Mouse (Mus musculus) naive thymus-derived CD4-positive, alpha-beta T cell, adult 2 months (primary cell): ENCODE measurements at regions not wholly inside any gene's neighbourhood (a gene's known extent, or its start where the extent isn't known, plus 50 kb on each side); places are given as distances from the start of the nearest gene placed in this dataset.
"Not testable (repeated sequence)": the region's sequence is repeated elsewhere in the genome, so short reads cannot be mapped to it uniquely, and the experiment has no call there.

Experiments
- DNase-seq: peaks from one replicate; pipeline ENCODE4 v3.0.0-alpha.2; 2011; ENCODE audit warnings: low read depth

GRCm38 (mm10) chr13:107831221-107831681 is 213.0 kb upstream of the Smim15 start:
- peak; percentile 92 for DNase-seq

DNA sequence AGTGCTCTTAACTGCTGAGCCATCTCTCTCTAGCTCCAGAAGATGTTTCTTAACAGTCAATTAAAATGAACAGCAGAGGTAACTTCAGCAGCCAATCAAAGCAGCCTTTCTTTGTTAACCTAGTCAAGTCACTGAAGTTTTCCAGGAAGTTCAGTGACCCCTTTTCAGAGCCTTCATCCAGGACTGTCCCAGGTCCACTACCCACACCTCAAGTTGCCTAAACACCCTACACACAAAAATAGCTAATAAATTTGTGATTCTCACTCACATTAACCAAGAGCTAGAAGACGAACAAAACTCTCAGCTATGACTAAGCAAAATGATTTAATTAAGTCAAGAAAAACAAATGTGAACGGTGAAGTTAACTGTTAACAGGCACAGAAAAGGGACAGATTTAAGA is 214.0 kb upstream of the Smim15 start:
- no peak for DNase-seq

DNA sequence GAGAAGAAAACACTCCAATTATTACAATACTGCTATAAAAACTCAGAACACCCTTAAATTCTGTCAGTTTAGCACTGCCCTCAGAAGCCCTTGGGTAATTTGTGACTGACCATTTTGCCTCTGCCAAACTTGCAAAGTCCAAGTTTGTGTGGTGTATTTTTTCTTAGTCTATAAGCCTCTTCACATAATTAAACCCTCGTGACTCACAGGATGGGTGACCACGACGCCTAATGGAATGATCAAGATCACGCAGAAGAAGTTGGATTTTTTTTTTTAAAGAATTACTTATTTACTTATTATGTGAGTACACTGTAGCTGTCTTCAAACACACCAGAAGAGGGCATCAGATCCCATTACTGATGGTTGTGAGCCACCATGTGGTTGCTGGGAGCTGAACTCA is 214.4 kb upstream of the Smim15 start:
- DNase-seq, result no peak

GRCm38 (mm10) chr13:107825636-107826035 is 218.6 kb upstream of the Smim15 start:
- DNase-seq, result peak; percentile 44

GRCm38 (mm10) chr13:107823342-107823741 is 220.9 kb upstream of the Smim15 start:
- DNase-seq, result no peak

GRCm38 (mm10) chr13:107822198-107822597 is 222.0 kb upstream of the Smim15 start:
- DNase-seq, result no peak

GRCm38 (mm10) chr13:107813562-107814161 is 230.6 kb upstream of the Smim15 start:
- no peak for DNase-seq

GRCm38 (mm10) chr13:107812014-107812413 is 232.2 kb upstream of the Smim15 start:
- DNase-seq, result no peak

DNA sequence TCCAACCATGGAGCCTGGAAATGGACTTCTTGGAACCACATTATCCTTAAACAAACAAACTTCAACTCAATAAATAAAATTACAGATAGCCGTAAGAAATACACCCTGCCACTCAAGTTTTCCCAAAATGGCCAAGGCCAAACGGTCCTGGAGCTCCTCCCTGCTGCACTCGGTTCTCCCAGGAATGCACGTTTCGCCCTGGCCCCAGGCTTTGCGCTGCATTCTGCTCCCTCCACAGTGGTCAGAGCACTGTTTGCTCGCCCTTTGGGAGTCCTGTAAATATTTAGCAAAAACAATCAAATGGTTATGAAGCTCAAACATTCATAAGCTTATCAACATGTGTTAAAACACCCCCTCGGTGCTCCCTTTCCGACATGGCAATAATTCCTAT is 233.4 kb upstream of the Smim15 start:
- no peak for DNase-seq

GRCm38 (mm10) chr13:107810060-107810801 is 234.0 kb upstream of the Smim15 start:
- no peak for DNase-seq

DNA sequence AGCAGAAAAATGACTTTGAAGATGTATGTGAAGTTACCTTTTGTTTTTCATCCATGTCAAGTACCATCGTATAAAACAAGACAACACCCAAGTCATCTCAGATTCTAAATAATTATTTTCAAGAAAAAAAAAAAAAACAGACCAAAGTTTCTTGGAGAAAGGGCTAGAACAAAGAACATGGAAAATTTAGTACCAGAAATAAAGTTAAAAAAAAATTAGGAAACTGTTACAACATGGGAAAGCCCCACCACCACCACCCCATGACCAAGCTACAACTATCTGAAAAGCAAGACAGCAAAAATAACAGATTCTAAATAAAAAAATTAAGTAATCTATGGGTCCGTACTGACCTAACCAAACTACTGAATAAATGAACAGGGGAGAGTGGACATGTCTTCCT is 235.3 kb upstream of the Smim15 start:
- DNase-seq, result no peak

DNA sequence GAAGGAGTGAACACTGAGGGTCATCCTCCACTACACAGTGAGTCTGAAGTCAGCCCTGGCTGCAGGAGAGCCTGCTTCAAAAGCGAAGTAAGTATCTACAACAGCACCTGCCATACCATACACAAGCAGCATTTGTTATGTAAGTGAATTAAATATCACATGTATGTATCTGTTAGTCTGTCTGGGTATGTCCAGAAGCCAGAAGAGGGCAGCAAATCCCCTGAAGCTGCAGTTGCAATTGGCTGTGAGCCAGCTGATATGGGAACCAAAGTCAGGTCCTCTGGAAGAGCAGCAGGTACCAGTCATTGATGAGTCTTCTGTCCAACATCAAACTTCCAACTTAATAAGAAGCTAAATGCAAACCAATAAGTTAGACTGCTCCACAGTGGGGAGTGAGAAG is 239.8 kb upstream of the Smim15 start:
- peak; percentile 30 for DNase-seq

GRCm38 (mm10) chr13:107799199-107799945 is 244.9 kb upstream of the Smim15 start:
- DNase-seq, result no peak

GRCm38 (mm10) chr13:107798144-107798543 is 246.1 kb upstream of the Smim15 start:
- DNase-seq, result no peak

GRCm38 (mm10) chr13:107795516-107795915 is 248.7 kb upstream of the Smim15 start:
- DNase-seq, result no peak

DNA sequence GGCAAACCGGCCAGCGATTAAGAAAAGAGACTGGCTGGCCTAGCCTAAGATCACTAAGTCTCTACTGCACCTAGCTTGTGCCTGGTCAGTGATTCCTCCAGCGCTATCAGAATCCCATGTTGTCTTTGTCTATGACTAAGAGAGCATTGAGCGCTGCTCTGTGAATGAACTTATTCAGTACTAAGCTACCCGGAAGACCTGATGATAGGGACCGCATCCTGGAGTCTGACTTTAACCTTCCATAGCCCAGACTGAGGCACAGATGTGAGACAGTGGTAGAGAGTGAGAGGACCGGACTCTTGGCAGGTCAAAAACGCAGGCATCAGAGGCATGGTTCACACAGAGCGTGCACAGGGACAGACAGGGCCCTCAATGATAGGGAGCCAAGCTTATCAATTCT is 252.5 kb upstream of the Smim15 start:
- DNase-seq, result no peak

GRCm38 (mm10) chr13:107784971-107785370 is 259.3 kb upstream of the Smim15 start:
- no peak for DNase-seq

DNA sequence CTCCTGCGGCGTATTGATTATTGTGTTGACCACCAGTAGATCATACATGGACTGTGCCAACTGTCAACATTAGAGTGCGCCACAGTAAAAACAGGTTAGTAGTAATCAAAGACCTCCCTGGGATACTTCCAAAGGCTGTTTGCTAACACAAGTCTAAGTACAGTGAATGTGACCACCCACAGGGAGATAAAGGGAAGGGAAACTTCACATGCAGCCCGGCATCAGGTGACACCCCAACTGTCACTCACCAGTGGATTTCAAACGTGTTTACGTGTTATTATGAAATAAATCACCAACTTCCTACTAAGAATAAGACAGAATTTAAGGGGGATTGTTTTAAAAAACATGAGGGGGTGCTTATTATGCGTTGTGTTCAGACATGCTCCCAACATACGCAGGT is 262.5 kb upstream of the Smim15 start:
- DNase-seq, result no peak

GRCm38 (mm10) chr13:107781221-107781620 is 263.0 kb upstream of the Smim15 start:
- no peak for DNase-seq

DNA sequence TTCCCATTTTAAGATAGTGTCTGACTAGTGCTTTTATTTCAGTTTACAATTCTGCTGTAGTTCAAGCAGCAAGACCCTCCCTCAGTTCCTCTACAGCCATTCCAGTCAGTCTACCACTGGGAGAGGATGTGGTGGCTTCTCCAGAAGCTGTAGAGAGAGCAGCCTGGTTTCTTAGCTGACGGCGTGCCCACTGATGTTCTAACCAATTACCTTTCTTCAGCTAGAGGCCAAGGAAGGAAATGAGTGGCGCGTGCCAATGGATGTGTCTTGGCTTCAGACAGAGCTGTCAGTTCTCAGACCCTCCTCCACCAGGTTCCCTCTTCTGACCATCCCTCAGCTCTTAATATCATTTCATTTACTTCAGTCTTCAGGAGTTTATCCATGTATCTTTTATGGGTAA is 264.7 kb upstream of the Smim15 start:
- peak; percentile 21 for DNase-seq

- DNase-seq, result not testable (repeated sequence)
These were observed 269.7 kb upstream of the Smim15 start for GRCm38 (mm10) chr13:107774499-107774898.

GRCm38 (mm10) chr13:107767262-107767624 is 277.0 kb upstream of the Smim15 start:
- no peak for DNase-seq
